Mouse (Mus musculus) brain, embryonic 14.5 days (tissue): ENCODE measurements around the gene Duxf3. TPM values are rescaled to one million over a fixed set of nuclear protein-coding genes. Genes with fewer than 3 reads are reported as not detected.
"Not testable (repeated sequence)": the region's sequence is repeated elsewhere in the genome, so short reads cannot be mapped to it uniquely, and the experiment has no call there.

Experiments
- DNase-seq: peaks from one replicate; pipeline ENCODE4 v3.0.0-alpha.2; 2011; ENCODE audit warnings: low read depth
- CTCF ChIP-seq: fragments of 200-500 bp; IDR thresholded peaks from 2 replicates; pipeline ENCODE4 v1.5.1; 2012; ENCODE audit warnings: inconsistent platforms, mild to moderate bottlenecking, moderate library complexity, borderline replicate concordance; ENCODE audit not compliant: insufficient read depth, insufficient read length; ENCODE audit errors: extremely low read depth
- POLR2A ChIP-seq: fragments of 200-500 bp; IDR thresholded peaks from 2 replicates; pipeline ENCODE4 v1.6.1; 2012; ENCODE audit warnings: mild to moderate bottlenecking, inconsistent platforms, borderline replicate concordance; ENCODE audit not compliant: poor library complexity, insufficient read depth, insufficient read length, severe bottlenecking; ENCODE audit errors: extremely low read depth
- polyA plus RNA-seq: library from polyadenylated mRNA; depleted of rRNA; stranded (reverse); fragments of >200 nt; gene quantifications from 2 replicates; pipeline ENCODE4 v1.2.3, GENCODE M21; 2012

The Duxf3 gene
- polyA plus RNA-seq, 1 experiment = not detected

- DNase-seq = peak; percentile 36
Measured at GRCm38 (mm10) chr10:58223972-58224805, 8.3 kb downstream of the Duxf3 start.

- not testable (repeated sequence) for DNase-seq
Measured at GRCm38 (mm10) chr10:58223161-58223560, 9.3 kb downstream of the Duxf3 start.

GRCm38 (mm10) chr10:58221571-58221970 lies 10.9 kb downstream of the Duxf3 start:
- not testable (repeated sequence) for DNase-seq

GRCm38 (mm10) chr10:58220726-58221125 lies 11.7 kb downstream of the Duxf3 start:
- TF ChIP-seq POLR2A (no peak), CTCF (no peak)
- no peak for DNase-seq

- TF ChIP-seq CTCF = no peak
- no peak for TF ChIP-seq POLR2A
Measured at GRCm38 (mm10) chr10:58217366-58217765, 15.1 kb downstream of the Duxf3 start.

GRCm38 (mm10) chr10:58215353-58215752 lies 17.1 kb downstream of the Duxf3 start:
- DNase-seq = no peak
- TF ChIP-seq POLR2A (no peak), CTCF (no peak)

More at GRCm38 (mm10) chr10:58217366-58217765, 15.1 kb downstream of the Duxf3 start:
- no peak for DNase-seq

- TF ChIP-seq CTCF (no peak), POLR2A (no peak)
- no peak for DNase-seq
Measured at GRCm38 (mm10) chr10:58214934-58215333, 17.5 kb downstream of the Duxf3 start.

- no peak for DNase-seq
- TF ChIP-seq CTCF (no peak), POLR2A (no peak)
Measured at GRCm38 (mm10) chr10:58214497-58214896, 18.0 kb downstream of the Duxf3 start.

GRCm38 (mm10) chr10:58212230-58212629 lies 20.2 kb downstream of the Duxf3 start:
- no peak for TF ChIP-seq POLR2A
- no peak for TF ChIP-seq CTCF
- DNase-seq = no peak

- no peak for DNase-seq
- TF ChIP-seq POLR2A = no peak
- TF ChIP-seq CTCF = no peak
Measured at GRCm38 (mm10) chr10:58211213-58211612, 21.3 kb downstream of the Duxf3 start.

- DNase-seq = no peak
- no peak for TF ChIP-seq CTCF
- TF ChIP-seq POLR2A = no peak
Measured at GRCm38 (mm10) chr10:58210514-58210913, 22.0 kb downstream of the Duxf3 start.

GRCm38 (mm10) chr10:58209710-58210467 lies 22.6 kb downstream of the Duxf3 start:
- DNase-seq = no peak
- TF ChIP-seq CTCF (no peak), POLR2A (no peak)
